Mouse (Mus musculus) heart, embryonic 10.5 days (tissue): ENCODE results near the gene Fyco1. TPM values are rescaled to one million over a fixed set of nuclear protein-coding genes. Genes with fewer than 3 reads are reported as not detected.
"Not testable (repeated sequence)": the region's sequence is repeated elsewhere in the genome, so short reads cannot be mapped to it uniquely, and the experiment has no call there.

Experiments
- DNase-seq: peaks from one replicate; pipeline ENCODE4 v3.0.0-alpha.2; 2017; ENCODE audit warnings: low spot score
- H3K27ac ChIP-seq: fragments of 300-500 bp; sonication (generic); 2 replicates; pipeline ENCODE4 v1.5.1; 2016; ENCODE audit warnings: mild to moderate bottlenecking
- H3K27me3 ChIP-seq: fragments of 300-500 bp; sonication (generic); 2 replicates; pipeline ENCODE4 v1.6.1; 2016; ENCODE audit warnings: mild to moderate bottlenecking; ENCODE audit not compliant: poor library complexity, insufficient read depth, severe bottlenecking
- H3K36me3 ChIP-seq: fragments of 300-500 bp; sonication (generic); 2 replicates; pipeline ENCODE4 v1.6.1; 2016; ENCODE audit warnings: mild to moderate bottlenecking, moderate library complexity
- H3K4me1 ChIP-seq: fragments of 300-500 bp; sonication (generic); 2 replicates; pipeline ENCODE4 v1.6.1; 2016; ENCODE audit warnings: mild to moderate bottlenecking
- H3K4me3 ChIP-seq: fragments of 300-500 bp; sonication (generic); 2 replicates; pipeline ENCODE4 v1.5.1; 2016; ENCODE audit warnings: mild to moderate bottlenecking, moderate library complexity
- H3K9me3 ChIP-seq: fragments of 300-500 bp; sonication (generic); 2 replicates; pipeline ENCODE4 v1.6.1; 2016; ENCODE audit warnings: mild to moderate bottlenecking, moderate library complexity
- WGBS: fragments of 180-500 bp; shearing (Covaris S2); methylation state at CpG from one replicate; pipeline ENCODE4 v1.1.7; 2016; 5-methylcytosine and 5-hydroxymethylcytosine counted together
- polyA plus RNA-seq: library from polyadenylated mRNA; unstranded; fragments of >200 nt; fragmentation: Nextera tagmentation; extraction: Ambion mirVana; gene quantifications from 2 replicates; pipeline ENCODE4 v1.2.1, GENCODE M21; 2016

Fyco1 gene
- polyA plus RNA-seq, 1 experiment from 2014 or later = 20.5 TPM

GRCm38 (mm10) chr9:123758645-123759044 is 93.1 kb downstream of the Fyco1 start:
- no peaks in the 10 kb centered on the region for H3K36me3 ChIP-seq
- no peaks in the 10 kb centered on the region for H3K4me1 ChIP-seq
- no peak overlapping the region for H3K27ac ChIP-seq
- no peak overlapping the region for H3K4me3 ChIP-seq
- no peaks in the 10 kb centered on the region for H3K27me3 ChIP-seq
- DNase-seq = no peak
- WGBS = 83% methylated on average over 4 of the region's 4 CpGs
- H3K9me3 ChIP-seq = no peaks in the 10 kb centered on the region

- Histone ChIP-seq H3K4me3 (no peak overlapping the region), H3K9me3 (no peaks in the 10 kb centered on the region), H3K27ac (no peak overlapping the region), H3K27me3 (no peaks in the 10 kb centered on the region), H3K4me1 (no peaks in the 10 kb centered on the region), H3K36me3 (no peaks in the 10 kb centered on the region)
- DNase-seq = no peak
- 69% methylated on average over 1 of the region's 1 CpGs for WGBS
These were observed 93.5 kb downstream of the Fyco1 start for GRCm38 (mm10) chr9:123758156-123758555.

GRCm38 (mm10) chr9:123757326-123757725 is 94.4 kb downstream of the Fyco1 start:
- DNase-seq = no peak
- no peaks in the 10 kb centered on the region for H3K4me1 ChIP-seq
- H3K36me3 ChIP-seq = no peaks in the 10 kb centered on the region
- no peak overlapping the region for H3K4me3 ChIP-seq
- WGBS = 54% methylated on average over 2 of the region's 2 CpGs
- H3K9me3 ChIP-seq = no peaks in the 10 kb centered on the region
- H3K27ac ChIP-seq = no peak overlapping the region
- no peaks in the 10 kb centered on the region for H3K27me3 ChIP-seq

GRCm38 (mm10) chr9:123756752-123757151 is 94.9 kb downstream of the Fyco1 start:
- H3K27ac ChIP-seq = no peak overlapping the region
- no peaks in the 10 kb centered on the region for H3K27me3 ChIP-seq
- H3K4me3 ChIP-seq = no peak overlapping the region
- WGBS = 70% methylated on average over 3 of the region's 3 CpGs
- H3K4me1 ChIP-seq = no peaks in the 10 kb centered on the region
- no peaks in the 10 kb centered on the region for H3K9me3 ChIP-seq
- H3K36me3 ChIP-seq = no peaks in the 10 kb centered on the region
- DNase-seq = no peak

- H3K27me3 ChIP-seq = no peaks in the 10 kb centered on the region
- WGBS = 86% methylated on average over 4 of the region's 4 CpGs
- H3K4me3 ChIP-seq = no peak overlapping the region
- H3K36me3 ChIP-seq = no peaks in the 10 kb centered on the region
- H3K4me1 ChIP-seq = no peaks in the 10 kb centered on the region
- H3K27ac ChIP-seq = no peak overlapping the region
- H3K9me3 ChIP-seq = no peaks in the 10 kb centered on the region
- DNase-seq = no peak
These were observed 97.4 kb downstream of the Fyco1 start for GRCm38 (mm10) chr9:123754333-123754732.

- not testable (repeated sequence) for H3K4me1 ChIP-seq, DNase-seq, H3K4me3 ChIP-seq, H3K9me3 ChIP-seq, H3K27ac ChIP-seq, H3K36me3 ChIP-seq, H3K27me3 ChIP-seq
- WGBS = 94% methylated on average over 8 of the region's 8 CpGs
These were observed 102.0 kb downstream of the Fyco1 start for GRCm38 (mm10) chr9:123749687-123750086.

- no peak for DNase-seq
- Histone ChIP-seq H3K36me3 (no peaks in the 10 kb centered on the region), H3K27me3 (no peaks in the 10 kb centered on the region), H3K4me3 (no peak overlapping the region), H3K9me3 (no peaks in the 10 kb centered on the region), H3K4me1 (no peaks in the 10 kb centered on the region), H3K27ac (no peak overlapping the region)
- WGBS = 90% methylated on average over 4 of the region's 4 CpGs
These were observed 110.9 kb downstream of the Fyco1 start for GRCm38 (mm10) chr9:123740799-123741198.

Other genes starting within 250 kb of the Fyco1 start
- gene Slc6a20b, start 219.3 kb downstream of the Fyco1 start, polyA plus RNA-seq = 0.16 and 0.35 TPM in 2 replicates
- gene Ccr9, start 173.5 kb downstream of the Fyco1 start, polyA plus RNA-seq = not detected in 2 replicates
- not detected in 2 replicates for gene Slc6a20a, start 173.0 kb downstream of the Fyco1 start, polyA plus RNA-seq
- 26.5 and 28.4 TPM in 2 replicates for gene Lztfl1, start 134.2 kb downstream of the Fyco1 start, polyA plus RNA-seq
- gene Cxcr6, start 45.4 kb downstream of the Fyco1 start, polyA plus RNA-seq = 0.09 and 0.26 TPM in 2 replicates
- 0.06 TPM in 1 of 2 replicates, not detected in the other for gene Xcr1, start 10.1 kb upstream of the Fyco1 start, polyA plus RNA-seq
- gene Ccr1, start 116.8 kb upstream of the Fyco1 start, polyA plus RNA-seq = 0.07 and 0.35 TPM in 2 replicates
- gene Ccr1l1, start 126.5 kb upstream of the Fyco1 start, polyA plus RNA-seq = 0.12 TPM in 1 of 2 replicates, not detected in the other
- 0.06 TPM in 1 of 2 replicates, not detected in the other for gene Ccr3, start 170.1 kb upstream of the Fyco1 start, polyA plus RNA-seq